Mouse (Mus musculus) kidney, adult 8-10 months (tissue): Measurements from ENCODE around the gene Nrtn.

Experiments used
- DNase-seq, 2 experiments: peaks; one replicate each; pipeline ENCODE4 v3.0.0; 2022

Nrtn gene

DNA sequence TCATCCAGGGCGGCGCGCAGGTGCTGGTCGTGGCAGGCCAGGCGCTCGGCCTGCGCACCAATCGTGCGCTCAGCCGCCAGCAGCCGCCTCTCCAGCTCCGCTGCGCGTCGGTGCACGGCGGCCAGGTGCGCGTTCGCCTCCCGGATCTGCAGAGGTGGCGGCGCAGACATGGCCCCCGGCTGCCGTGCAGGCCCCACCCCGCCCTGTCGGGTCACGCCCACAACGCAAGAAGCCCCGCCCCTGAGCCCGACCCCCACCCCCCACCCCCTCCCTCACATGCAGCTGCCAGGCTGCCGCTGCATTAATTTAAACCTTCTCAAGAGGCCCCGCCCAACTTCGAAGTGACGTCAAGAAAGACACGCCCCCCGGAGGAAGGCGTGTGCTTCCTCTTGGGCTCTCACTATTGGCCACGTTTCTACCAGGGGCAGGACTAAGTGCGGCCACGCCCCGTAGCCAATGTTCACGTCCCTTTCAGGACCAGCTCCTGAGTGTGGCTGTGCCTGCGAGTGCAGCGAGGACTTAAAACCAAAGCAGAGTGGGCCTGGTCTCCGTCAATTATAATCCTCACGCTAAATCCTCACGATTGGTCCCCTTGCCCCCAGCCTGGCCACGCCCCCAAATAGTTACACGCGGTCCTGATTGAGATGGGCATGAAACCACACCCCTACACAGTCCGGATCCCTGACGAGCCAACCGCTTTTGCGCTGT, 40.5 kb downstream of the Nrtn start:
- peak; percentile 99 for DNase-seq

DNA sequence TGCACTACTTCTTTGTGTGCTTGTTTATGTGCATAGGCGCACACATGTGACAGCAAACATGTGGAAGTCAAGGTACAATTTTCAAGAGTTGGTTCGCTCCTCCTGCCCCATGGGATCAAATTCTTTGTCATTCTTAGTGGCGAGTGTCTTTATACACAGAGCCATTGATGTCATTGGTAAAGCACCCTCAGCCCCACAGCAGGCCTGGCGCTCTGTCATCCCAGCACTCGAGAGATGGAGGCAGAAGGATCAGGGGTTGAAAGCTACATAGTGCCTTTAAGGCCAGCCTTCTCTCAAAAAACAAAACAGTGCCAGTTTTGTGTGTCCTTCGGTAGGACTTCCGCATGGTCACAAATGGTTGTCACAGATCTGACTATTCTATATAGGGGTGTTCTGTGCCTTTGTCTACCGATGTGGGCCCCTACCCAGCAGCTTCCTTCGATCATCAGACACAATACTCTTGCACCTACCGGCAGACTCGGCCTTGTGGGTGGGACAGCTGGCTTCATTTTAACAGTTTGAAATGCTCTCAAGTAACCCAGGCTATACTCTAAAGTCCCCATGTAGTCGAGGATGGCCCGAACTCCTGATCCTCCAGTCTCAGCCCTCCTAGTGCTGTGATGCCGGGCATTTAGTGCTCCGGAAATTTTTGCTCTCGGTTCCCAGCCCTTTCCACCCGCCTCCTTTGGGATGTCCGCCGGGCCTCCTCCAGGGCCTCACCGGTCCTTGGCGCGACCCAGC, 41.2 kb downstream of the Nrtn start:
- DNase-seq, result peak in 1 of 2 experiments; percentile 29

DNA sequence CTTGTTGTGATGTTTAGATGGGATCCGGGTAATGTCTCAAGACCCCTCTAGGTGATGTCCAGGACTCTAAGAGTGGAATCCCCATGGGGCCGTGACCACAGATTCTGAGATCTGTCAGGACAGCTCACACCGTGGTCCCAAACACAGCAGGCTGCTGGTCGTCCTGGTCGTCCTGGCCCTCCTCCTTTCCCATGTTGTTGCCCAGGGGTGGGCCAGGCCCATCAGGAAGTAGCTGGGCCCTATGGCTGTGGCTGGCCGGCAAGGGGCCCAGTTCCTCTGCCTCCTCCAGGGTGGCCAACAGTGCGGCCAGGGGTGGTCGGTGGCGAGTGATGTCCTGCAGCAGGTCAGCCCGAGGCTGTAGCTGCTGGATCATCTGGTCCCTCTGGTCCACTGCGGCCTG, 42.0 kb downstream of the Nrtn start:
- no peak for DNase-seq

DNA sequence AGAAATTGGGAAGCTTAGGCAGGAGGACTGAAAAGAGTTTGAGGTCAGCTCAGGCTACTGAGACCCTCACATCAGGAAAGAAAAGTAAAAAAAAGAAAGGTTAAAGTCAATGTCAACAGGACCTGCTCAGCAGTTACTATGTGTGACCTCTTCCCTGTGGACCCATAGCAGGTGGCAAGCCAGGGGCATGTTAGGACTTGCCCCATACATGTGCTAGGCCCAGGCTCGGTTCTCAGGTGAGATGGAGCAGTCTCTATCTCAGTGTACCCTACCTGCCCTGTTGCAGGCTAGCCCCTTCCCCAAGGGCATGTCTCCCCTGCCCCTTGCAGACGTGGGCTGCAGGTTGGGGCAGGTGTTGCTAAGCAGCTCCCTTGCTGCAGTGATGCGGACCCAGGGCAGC, 47.6 kb downstream of the Nrtn start:
- no peak for DNase-seq

DNA sequence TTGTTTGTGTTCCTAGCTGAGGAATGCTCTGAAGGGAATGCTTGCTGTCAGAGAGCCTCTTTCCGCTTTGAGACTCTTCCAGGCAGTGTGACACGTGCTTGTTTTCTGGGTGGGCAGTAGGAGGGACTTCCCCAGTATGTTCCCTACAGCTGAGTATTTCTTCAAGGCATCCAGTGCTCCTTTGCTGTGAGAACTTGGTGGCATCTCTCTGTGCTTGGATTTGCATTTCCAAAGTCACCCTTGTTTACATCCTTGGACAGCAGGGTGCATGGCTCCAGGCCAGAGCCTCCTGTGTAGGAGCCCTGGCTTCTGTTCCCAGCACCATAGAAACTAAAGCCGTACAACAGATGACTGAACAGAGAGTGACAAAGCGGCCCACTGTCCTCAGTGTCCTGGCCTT, 48.6 kb downstream of the Nrtn start:
- no peak for DNase-seq

DNA sequence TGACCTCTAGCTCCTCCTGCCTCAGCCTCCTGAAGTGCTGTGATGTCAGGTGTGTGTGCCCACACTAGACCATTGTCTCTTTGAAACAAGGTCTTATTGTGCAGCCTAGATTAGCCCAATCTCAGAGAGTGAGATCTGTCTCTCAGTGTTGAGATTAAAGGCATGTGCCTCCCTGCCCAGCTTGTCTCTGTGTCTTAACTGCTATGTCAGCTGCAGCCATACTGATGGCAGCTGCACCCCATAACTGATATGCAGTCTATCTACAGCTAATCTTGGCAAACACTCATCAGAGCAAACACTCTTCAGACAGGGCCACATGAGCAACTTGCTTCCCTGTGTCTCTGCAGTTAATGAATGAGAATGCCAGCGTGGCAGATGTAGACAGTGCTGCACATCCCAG, 50.8 kb downstream of the Nrtn start:
- DNase-seq, result no peak

DNA sequence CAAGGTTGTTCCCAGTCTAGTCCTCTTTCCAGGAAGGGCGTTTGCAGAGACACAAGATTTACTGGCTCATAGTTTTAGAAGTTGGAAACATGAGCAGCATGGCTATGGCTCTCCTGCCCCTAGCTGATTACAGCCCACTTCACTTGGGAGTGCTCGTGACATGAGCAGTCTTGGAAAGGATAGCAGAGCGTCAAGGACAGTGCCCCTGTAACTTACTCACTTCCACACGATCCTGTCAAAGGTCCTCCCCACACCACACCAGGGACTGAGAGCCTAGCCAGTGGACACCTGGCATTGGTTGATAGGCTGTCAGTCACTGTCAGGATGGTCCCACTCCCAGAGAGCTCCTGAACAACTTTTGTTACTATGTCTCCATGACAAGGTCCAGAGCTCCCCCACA, 54.3 kb downstream of the Nrtn start:
- no peak for DNase-seq
